Mouse (Mus musculus): Measurements from ENCODE around the gene Hivep1.

Hivep1 gene

GRCm38 (mm10) chr13:42075546-42075945 is 23.7 kb downstream of the Hivep1 start:
- DNase-seq (ENCODE audit: low spot score in 2 of 2): no peak

- no peak for DNase-seq (ENCODE audit: low spot score in 2 of 2)
Measured at GRCm38 (mm10) chr13:42076751-42077302, 25.0 kb downstream of the Hivep1 start.

- DNase-seq (ENCODE audit: low spot score in 2 of 2): peak; percentile 33
Measured at GRCm38 (mm10) chr13:42077629-42078028, 25.8 kb downstream of the Hivep1 start.

GRCm38 (mm10) chr13:42080131-42080916 is 28.5 kb downstream of the Hivep1 start:
- DNase-seq (ENCODE audit: low spot score in 2 of 2): no peak

- no peak for DNase-seq (ENCODE audit: low spot score in 2 of 2)
Measured at GRCm38 (mm10) chr13:42088339-42088738, 36.5 kb downstream of the Hivep1 start.

- no peak for DNase-seq (ENCODE audit: low spot score in 2 of 2)
Measured at GRCm38 (mm10) chr13:42089025-42089424, 37.2 kb downstream of the Hivep1 start.

- no peak for DNase-seq (ENCODE audit: low spot score in 2 of 2)
Measured at GRCm38 (mm10) chr13:42090751-42091150, 38.9 kb downstream of the Hivep1 start.

GRCm38 (mm10) chr13:42092392-42093139 is 40.7 kb downstream of the Hivep1 start:
- no peak for DNase-seq (ENCODE audit: low spot score in 2 of 2)

GRCm38 (mm10) chr13:42093268-42094042 is 41.6 kb downstream of the Hivep1 start:
- DNase-seq (ENCODE audit: low spot score in 2 of 2): peak; percentile 63 to 65

- DNase-seq (ENCODE audit: low spot score in 2 of 2): peak; percentile 65 to 69
Measured at GRCm38 (mm10) chr13:42095826-42096515, 44.1 kb downstream of the Hivep1 start.

GRCm38 (mm10) chr13:42097109-42097508 is 45.3 kb downstream of the Hivep1 start:
- DNase-seq (ENCODE audit: low spot score in 2 of 2): no peak

- no peak for DNase-seq (ENCODE audit: low spot score in 2 of 2)
Measured at GRCm38 (mm10) chr13:42098522-42098921, 46.7 kb downstream of the Hivep1 start.

- DNase-seq (ENCODE audit: low spot score in 2 of 2): no peak
Measured at GRCm38 (mm10) chr13:42099523-42099922, 47.7 kb downstream of the Hivep1 start.

GRCm38 (mm10) chr13:42101440-42102190 is 49.8 kb downstream of the Hivep1 start:
- peak; percentile 47 to 53 for DNase-seq (ENCODE audit: low spot score in 2 of 2)

- peak; percentile 48 to 59 for DNase-seq (ENCODE audit: low spot score in 2 of 2)
Measured at GRCm38 (mm10) chr13:42102980-42103379, 51.2 kb downstream of the Hivep1 start.

- DNase-seq (ENCODE audit: low spot score in 2 of 2): no peak
Measured at GRCm38 (mm10) chr13:42103486-42104166, 51.8 kb downstream of the Hivep1 start.

- DNase-seq (ENCODE audit: low spot score in 2 of 2): no peak
Measured at GRCm38 (mm10) chr13:42104371-42104770, 52.5 kb downstream of the Hivep1 start.

- DNase-seq (ENCODE audit: low spot score in 2 of 2): peak in 1 of 2 experiments; percentile 1
Measured at GRCm38 (mm10) chr13:42108483-42109215, 56.8 kb downstream of the Hivep1 start.

GRCm38 (mm10) chr13:42110416-42110815 is 58.6 kb downstream of the Hivep1 start:
- no peak for DNase-seq (ENCODE audit: low spot score in 2 of 2)
